Mouse (Mus musculus) layer of hippocampus, postnatal 14 days (tissue): Measurements from ENCODE around the gene Def6. TPM values are rescaled to one million over a fixed set of nuclear protein-coding genes. Genes with fewer than 3 reads are reported as not detected.

ENCODE experiments used
- DNase-seq, 2 experiments: peaks; one replicate each; pipeline ENCODE4 v3.0.0; 2021 to 2022; ENCODE audit warnings: low spot score in 2 of 2, mixed read lengths in 1 of 2
- long read RNA-seq, 2 experiments: library from polyadenylated mRNA; stranded (forward); transcript quantifications; one replicate each; pipeline ENCODE4 v2.0.0; 2021
- total RNA-seq, 2 experiments: library from RNA; stranded (reverse); gene quantifications; 2 replicates each; pipeline ENCODE4 v1.2.3; 2021

The Def6 gene
- 1 to 10 TPM; 3.7 to 3.9 TPM for total RNA-seq
- long read RNA-seq, experiment 1, partial matches to known transcripts, result 1 of 5 reads
- long read RNA-seq, experiment 1, other reads (novel, unspliced or antisense), result 0 of 5 reads
- long read RNA-seq, experiment 2, partial matches to known transcripts, result 3 of 6 reads
- long read RNA-seq, experiment 2, other reads (novel, unspliced or antisense), result 0 of 6 reads

GRCm38 (mm10) chr17:28207591-28208313 is at the start of gene Def6:
TSS of gene Def6 (plus strand) at chr17:28207778.
- DNase-seq, result peak; percentile 35 to 39

DNA sequence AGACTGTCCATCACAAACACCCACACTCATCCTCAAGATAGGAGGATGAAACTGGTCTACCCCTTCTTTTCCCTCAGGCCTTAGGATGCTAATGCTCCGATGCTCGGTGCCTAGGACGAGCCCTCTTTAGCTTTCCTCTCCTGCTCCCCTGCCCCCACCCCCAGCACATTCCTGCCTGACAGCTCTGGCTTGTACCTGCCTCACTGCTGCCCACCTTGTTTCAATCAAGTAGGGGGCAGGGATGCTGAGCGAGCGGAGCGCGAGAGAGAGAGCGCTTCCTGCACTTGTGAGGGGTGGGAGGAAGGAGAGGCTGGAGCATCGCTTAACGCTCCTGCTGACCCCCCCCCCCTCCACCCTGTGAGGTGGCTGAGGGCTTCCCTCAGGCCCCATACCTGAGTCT is 47.2 kb upstream of the Def6 start:
- DNase-seq, result no peak

DNA sequence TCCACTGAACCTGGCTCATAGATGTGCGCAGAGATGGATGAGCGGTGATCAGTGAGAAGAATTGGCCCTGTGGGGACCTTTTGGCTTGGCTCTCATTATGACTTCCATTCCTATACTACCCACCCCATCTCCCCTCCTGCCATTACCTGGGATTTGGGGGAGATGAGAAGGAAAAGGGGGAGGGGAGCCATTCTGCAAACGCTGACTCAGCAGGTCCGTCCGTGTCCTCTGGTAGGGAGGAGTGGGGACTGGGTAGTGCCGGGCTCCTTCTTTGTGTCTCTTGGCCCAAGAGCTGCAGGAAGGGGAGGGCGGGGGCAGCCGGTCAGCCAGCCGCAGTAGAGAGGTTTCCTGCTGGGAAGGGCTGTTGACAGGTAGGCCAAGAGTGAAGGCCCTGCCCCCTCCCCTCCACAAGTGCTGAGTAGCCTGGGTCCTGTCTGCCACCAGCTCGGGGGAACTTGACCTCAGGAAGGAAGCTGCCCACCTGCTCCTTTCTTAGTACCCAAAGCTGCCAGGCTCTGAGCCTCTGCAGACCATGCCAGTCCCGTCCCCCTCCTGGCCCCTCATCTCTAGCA is 46.2 kb upstream of the Def6 start:
- no peak for DNase-seq

DNA sequence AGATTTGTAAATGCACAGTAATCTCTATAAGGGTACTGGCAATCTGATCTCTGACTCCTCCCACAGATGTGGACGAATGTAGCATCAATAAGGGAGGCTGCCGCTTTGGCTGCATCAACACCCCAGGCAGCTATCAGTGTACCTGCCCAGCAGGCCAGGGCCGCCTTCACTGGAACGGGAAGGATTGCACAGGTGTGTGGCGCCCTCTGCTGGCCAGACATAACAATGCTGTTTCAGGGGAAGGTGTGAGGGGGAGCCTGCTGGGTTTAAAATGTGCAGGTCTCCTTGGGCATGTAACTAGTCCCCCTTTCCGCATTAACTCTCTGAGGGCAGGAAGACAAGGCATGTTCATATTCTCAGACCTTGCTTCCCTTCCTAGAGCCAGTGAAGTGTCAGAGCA is 43.9 kb upstream of the Def6 start:
- DNase-seq, result peak; percentile 72 to 83

GRCm38 (mm10) chr17:28170460-28171305 is 36.9 kb upstream of the Def6 start:
- no peak for DNase-seq

- no peak for DNase-seq
These were observed 34.9 kb upstream of the Def6 start for GRCm38 (mm10) chr17:28172690-28173089.

DNA sequence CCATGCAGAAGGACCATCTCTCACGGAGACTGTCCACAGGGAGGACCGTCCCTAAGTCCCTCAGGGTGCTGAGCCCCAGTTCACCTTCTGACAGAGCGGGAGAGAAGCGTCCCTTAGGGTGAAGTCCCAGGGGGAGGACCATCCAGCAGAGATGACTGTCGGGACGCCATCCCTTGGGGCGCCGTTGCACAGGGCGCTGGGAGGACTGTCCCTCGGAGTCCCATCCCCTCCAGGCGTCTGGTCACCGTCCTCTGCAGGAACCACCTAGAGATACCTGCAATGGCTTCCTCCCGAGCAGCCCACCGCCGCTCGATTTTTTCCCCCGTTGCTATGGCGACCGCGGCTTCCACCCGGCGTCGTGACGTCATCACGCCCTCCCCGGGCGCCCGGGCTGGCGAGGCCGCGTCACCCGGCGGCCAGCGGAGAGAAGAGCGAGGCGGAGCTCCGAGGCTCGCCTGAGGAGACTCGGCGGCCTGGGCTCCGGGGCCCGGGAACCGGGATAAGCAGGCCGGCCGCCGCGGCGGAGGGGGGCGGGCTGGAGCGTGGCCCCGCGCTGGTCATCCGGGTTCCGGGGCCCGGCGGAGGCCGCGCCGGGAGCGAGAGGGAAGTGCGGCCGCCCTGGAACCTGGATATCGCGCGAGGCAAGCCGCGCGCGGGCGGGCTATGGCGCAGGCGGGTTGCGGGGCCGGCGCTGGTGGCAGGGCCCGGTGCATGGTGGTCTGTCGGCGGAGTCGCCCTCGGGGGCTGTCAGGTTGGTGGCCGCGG is 30.6 kb upstream of the Def6 start, which contains the start of gene Zfp523:
Gene Zfp523, plus strand, starts transcription at position 355 of the 765 bp plus-strand sequence.
- DNase-seq, result peak; percentile 93

GRCm38 (mm10) chr17:28177540-28178046 is 30.0 kb upstream of the Def6 start:
- no peak for DNase-seq

DNA sequence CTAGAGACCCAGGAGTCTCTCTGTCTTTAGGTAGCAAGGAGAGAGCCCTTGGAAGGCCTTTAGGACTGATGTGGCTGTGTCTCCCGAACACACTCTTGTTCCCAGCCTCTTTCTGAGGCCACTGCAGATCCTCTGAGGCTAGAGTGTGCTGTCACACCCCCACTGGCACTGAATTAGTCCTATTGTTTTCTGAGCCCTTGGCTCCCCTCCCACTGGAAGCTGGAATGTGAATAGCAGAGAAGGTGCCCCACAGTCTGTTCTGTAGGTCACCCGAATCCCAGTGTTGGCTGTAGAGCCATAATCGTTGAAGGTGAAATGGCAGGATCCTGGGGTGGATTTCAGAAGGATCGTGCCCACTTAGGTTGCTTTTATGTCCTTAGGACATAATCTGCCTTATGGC is 27.2 kb upstream of the Def6 start:
- DNase-seq, result no peak

DNA sequence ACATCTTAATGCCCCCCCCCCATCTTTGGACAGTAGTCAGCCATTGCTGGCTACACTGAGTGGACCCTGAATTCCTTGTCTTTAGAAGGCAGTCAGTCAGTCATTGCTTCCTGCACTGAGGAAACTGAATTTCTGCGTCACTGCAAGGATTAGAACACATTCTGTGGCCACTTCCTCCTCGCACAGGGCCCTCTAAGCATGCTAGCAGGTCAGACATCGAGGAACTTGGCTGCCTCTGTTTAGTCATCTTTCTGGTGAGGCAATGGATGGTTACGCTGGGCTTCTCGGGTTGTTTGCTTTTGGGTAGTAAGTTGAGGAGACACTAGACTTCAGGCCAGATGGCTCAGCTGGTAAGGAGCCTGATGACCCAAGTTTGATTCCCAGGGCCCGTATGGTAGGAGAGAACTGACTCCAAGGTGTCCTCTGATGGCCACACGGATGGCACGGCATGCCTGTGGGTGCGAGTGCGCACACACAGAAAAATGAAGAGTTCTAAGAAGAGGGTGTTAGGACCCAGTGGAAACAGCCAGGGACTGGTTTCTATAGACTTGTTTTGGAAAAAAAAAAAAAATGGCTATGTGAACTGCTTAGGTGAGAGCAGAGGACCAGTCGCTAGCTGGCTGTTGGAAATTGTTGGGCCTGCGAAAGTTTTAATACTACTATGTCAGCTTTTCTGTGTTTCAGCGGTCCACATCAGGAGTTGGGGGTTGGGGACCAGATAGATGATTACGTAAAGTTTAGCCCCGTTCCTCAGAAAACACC is 26.6 kb upstream of the Def6 start:
- no peak for DNase-seq

DNA sequence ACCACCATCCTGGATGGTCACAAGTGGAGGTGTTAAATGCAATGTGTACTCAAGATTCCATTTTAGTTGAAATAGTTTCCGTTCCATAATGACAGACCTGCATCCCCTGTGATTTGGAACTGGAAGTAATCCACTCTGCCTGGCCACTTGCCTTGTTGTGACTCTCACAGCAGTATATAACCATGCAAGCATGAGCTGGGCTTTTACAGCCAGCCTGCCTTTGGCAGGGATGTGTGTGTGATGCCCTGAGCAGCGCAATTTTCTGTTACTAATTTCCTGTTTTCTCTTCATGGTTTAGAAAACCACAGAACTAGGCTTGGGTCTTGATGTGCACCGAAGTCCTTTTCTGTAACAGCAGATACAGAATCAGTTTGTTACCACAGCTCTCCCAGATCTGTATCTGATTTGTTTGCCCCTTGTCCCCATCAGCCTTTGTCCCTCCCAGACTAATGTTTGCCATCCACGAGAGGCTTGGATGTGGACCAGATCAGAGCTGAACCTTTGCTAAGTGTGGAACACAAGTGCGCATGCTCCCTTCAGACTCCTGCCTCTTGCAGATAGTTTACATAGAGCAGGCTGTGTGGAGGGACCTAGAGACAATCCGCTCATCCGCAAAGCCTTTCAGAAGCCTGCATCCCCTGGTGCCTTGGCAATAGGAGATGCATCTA is 22.5 kb upstream of the Def6 start:
- DNase-seq, result no peak

- DNase-seq, result no peak
These were observed 19.3 kb upstream of the Def6 start for GRCm38 (mm10) chr17:28188313-28188712.

DNA sequence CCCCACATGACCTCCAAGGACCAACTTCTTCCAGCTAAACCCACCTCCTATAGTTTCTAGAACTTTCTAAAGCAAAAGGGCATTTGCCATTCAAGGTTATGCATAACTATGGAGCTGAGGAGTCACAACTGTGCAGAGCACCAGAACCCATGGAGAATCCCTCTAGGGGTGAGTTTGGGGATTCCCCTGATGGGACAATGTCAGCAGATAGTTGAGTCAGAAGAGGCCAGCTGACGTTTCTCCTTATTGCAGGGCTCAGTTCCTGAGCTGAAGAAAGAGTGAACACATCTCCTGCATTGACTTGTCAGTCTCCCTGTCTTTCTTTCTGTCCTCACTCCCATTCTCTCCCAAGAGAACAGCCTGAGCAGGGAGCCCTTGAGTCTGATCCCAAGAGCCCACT is 14.8 kb upstream of the Def6 start:
- no peak for DNase-seq

GRCm38 (mm10) chr17:28193559-28193958 is 14.0 kb upstream of the Def6 start:
- no peak for DNase-seq

DNA sequence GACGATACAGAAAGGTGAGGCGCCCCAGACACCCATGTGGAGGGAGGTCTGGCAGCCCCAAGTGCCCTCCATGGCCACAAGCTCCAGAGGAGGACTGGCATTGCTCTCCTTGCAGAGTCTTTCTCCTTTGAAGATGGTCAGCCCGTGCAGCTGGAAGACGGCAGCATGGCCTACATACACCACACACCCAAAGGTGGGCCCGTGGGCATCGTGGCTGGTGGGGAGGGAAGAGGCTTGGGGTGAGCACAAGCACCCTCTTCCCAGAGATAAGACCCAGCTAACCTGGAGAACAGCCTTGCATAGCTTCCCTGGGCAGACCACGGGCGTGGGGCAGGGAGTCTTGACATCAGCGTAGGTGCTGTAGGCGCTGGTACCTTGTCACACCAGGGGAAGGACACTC is 12.5 kb upstream of the Def6 start:
- DNase-seq, result no peak

DNA sequence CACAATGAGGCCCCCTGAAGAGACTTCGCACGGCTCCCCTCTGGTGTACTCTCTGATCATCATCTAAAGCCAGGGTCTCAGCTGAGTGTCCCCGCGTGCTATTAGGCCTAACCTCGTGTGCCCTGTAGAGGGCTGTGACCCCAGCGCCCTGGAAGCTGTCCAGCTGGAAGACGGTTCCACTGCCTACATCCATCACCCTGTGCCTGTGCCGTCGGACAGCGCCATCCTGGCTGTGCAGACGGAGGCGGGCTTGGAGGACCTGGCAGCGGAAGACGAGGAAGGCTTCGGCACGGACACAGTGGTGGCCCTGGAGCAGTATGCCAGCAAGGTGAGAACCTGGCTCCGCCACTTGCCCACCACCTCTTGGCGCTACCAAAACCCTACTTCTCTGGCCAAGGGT is 9.9 kb upstream of the Def6 start:
- no peak for DNase-seq

DNA sequence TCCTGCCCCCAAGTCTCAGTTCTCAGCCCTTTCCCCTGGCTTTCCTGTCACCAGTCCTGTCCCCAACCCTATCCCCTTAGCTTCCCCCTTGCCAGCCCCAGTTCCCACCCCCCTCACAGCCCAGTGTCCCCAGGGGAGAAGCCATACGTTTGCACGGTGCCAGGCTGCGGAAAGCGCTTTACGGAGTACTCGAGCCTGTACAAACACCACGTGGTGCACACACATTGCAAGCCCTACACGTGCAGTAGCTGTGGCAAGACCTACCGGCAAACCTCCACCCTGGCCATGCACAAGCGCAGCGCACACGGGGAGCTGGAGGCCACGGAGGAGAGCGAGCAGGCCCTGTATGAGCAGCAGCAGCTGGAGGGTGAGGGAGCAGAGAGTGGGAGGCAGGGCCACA is 5.6 kb upstream of the Def6 start:
- DNase-seq, result no peak

DNA sequence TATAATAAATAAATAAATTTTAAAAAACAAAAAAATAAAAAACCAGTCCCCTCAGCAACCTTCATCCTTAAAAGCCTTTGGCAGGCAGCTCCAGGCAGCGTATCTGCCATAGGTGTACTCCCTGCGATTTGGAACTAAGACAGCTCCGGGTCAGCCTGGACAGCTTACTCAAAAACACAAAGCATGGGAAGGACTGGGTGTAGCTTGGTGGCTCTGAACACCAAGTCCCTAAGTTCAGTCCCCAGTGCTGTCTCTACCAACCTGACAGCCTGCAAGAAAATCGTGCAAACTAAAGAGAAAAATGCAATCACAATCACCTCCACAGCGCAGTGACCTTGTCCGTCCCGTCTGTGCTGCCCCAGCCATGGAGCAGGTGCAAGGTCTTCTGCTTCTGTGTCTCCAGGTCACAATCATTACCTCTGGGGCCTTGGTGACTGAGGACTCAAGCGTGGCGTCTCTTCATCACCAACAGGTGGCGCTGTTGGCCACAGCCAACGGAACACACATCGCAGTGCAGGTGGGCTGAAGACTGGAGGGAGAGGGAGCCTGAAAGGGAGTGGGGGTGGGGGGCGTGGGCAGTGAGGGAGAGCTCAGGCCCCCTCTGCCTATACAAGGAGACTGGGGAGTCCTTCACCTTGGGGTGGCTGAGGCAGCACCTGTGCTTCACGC is 3.4 kb upstream of the Def6 start:
- peak in 1 of 2 experiments; percentile 37 for DNase-seq

- no peak for DNase-seq
These were observed 2.1 kb upstream of the Def6 start for GRCm38 (mm10) chr17:28205443-28205842.
